In genomic region chr7:132258817-132259216, GRCm38 (mm10) we compare ENCODE assay signal across 8 mouse cellular contexts. TPM values are rescaled to one million over a fixed set of nuclear protein-coding genes. Genes with fewer than 3 reads are reported as not detected.
A peak's percentile ranks its signal among the peaks of the same experiment; 100 is the strongest.
DNase-seq lines count a peak whose midpoint lies in the region; ATAC-seq and TF ChIP-seq lines count a peak whose summit lies in the region.
"Had no signal": no experiment of that assay in that cellular context is flagged by ENCODE, and none has a peak within 500 bp of the region (broad histone marks: within the 10 kb centered on the region; RNA-seq: fewer than 3 reads in every experiment).

No protein-coding gene starts in this region.

- no peak overlapping the region for H3K4me2 ChIP-seq in hindbrain, embryonic 13.5 days
- H3K4me2 ChIP-seq in hindbrain, embryonic 11.5 days (replicated peaks; ENCODE audit: low read depth, low read length): no peak overlapping the region
- no peak overlapping the region for H3K4me2 ChIP-seq in hindbrain, embryonic 16.5 days (ENCODE audit: low read length)
- H3K4me2 ChIP-seq: limb, embryonic 15.5 days had no signal

- no peaks in the 10 kb centered on the region for H3K27me3 ChIP-seq in hindbrain, embryonic 13.5 days
- no peaks in the 10 kb centered on the region for H3K27me3 ChIP-seq in hindbrain, embryonic 11.5 days (ENCODE audit: control insufficient read depth, insufficient read depth, low read length)
- H3K27me3 ChIP-seq in hindbrain, embryonic 16.5 days (replicated peaks; ENCODE audit: control insufficient read depth, insufficient read depth, low read length): no peaks in the 10 kb centered on the region
- no peaks in the 10 kb centered on the region for H3K27me3 ChIP-seq in heart, embryonic 10.5 days (ENCODE audit: insufficient read depth, poor library complexity, severe bottlenecking)
- H3K27me3 ChIP-seq: limb, embryonic 15.5 days had no signal

- no peak for ATAC-seq in hindbrain, embryonic 13.5 days (ENCODE audit: low FRiP score)
- no peak for ATAC-seq in hindbrain, embryonic 11.5 days (ENCODE audit: low FRiP score)
- ATAC-seq in hindbrain, embryonic 16.5 days: 0 out of 2 replicates have a peak, but pooled peaks have one; percentile 22

- H3K36me3 ChIP-seq in hindbrain, embryonic 13.5 days: peaks cover 26% of the 10 kb centered on the region
- peaks cover 7% of the 10 kb centered on the region; the same call in 1 of the 2 replicates for H3K36me3 ChIP-seq in hindbrain, embryonic 11.5 days (ENCODE audit: control insufficient read depth, insufficient read depth, low read length)
- no peaks in the 10 kb centered on the region for H3K36me3 ChIP-seq in hindbrain, embryonic 16.5 days (ENCODE audit: control insufficient read depth, insufficient read depth, low read length)
- H3K36me3 ChIP-seq in heart, embryonic 10.5 days: no peaks in the 10 kb centered on the region

- peaks cover 59% of the 10 kb centered on the region for H3K4me1 ChIP-seq in hindbrain, embryonic 13.5 days (replicated peaks)
- peaks cover 6% of the 10 kb centered on the region; the same call in 1 of the 2 replicates for H3K4me1 ChIP-seq in hindbrain, embryonic 11.5 days (replicated peaks; ENCODE audit: control insufficient read depth, insufficient read depth, low read length)
- peaks cover 8% of the 10 kb centered on the region for H3K4me1 ChIP-seq in brown adipose tissue, adult 24 weeks (ENCODE audit: control insufficient read depth, insufficient read depth, insufficient read length, low read length)
- H3K4me1 ChIP-seq in hindbrain, embryonic 16.5 days (ENCODE audit: control insufficient read depth, insufficient read depth, low read depth, low read length): peaks cover 15% of the 10 kb centered on the region
- H3K4me1 ChIP-seq in heart, embryonic 10.5 days: peaks cover 36% of the 10 kb centered on the region

- H3K27ac ChIP-seq in hindbrain, embryonic 13.5 days: peak overlapping the region; percentile 53
- no peak overlapping the region for H3K27ac ChIP-seq in hindbrain, embryonic 11.5 days (ENCODE audit: low read depth, low read length)
- peak overlapping the region; percentile 66 for H3K27ac ChIP-seq in brown adipose tissue, adult 24 weeks (replicated peaks; ENCODE audit: low read depth, low read length)
- H3K27ac ChIP-seq in hindbrain, embryonic 16.5 days (ENCODE audit: low read depth, low read length): peak overlapping the region; percentile 49; the same call in 1 of the 2 replicates
- no peak overlapping the region for H3K27ac ChIP-seq in left cerebral cortex, adult 2 months
- H3K27ac ChIP-seq in heart, embryonic 10.5 days: no peak overlapping the region
- H3K27ac ChIP-seq: limb, embryonic 15.5 days had no signal

- DNase-seq in hindbrain, embryonic 11.5 days (ENCODE audit: low spot score): no peak
- peak; percentile 52 to 83 for DNase-seq in lung, postnatal 4 days
- DNase-seq in left cerebral cortex, adult 2 months (ENCODE audit: extremely low spot score in 1 of 2, low spot score in 2 of 2): no peak
- no peak for DNase-seq in heart, embryonic 10.5 days (ENCODE audit: low spot score)

- no peak overlapping the region for H3K9ac ChIP-seq in hindbrain, embryonic 13.5 days
- no peak overlapping the region for H3K9ac ChIP-seq in hindbrain, embryonic 11.5 days (ENCODE audit: low read depth, low read length)
- H3K9ac ChIP-seq in hindbrain, embryonic 16.5 days (ENCODE audit: low read depth, low read length): no peak overlapping the region
- H3K9ac ChIP-seq: limb, embryonic 15.5 days had no signal

- no peaks in the 10 kb centered on the region for H3K9me3 ChIP-seq in hindbrain, embryonic 13.5 days
- no peaks in the 10 kb centered on the region for H3K9me3 ChIP-seq in hindbrain, embryonic 11.5 days (ENCODE audit: control insufficient read depth, low read length)
- H3K9me3 ChIP-seq in hindbrain, embryonic 16.5 days (ENCODE audit: control insufficient read depth, low read length): no peaks in the 10 kb centered on the region
- no peaks in the 10 kb centered on the region for H3K9me3 ChIP-seq in heart, embryonic 10.5 days
- H3K9me3 ChIP-seq: limb, embryonic 15.5 days had no signal

- TF ChIP-seq CTCF in left cerebral cortex, adult 2 months (IDR thresholded peaks at IDR 0.05): no peak

- intact Hi-C loops in left cerebral cortex, adult 2 months (cut with DNase I): no loop called here

- no peak overlapping the region for H3K4me3 ChIP-seq in hindbrain, embryonic 13.5 days
- H3K4me3 ChIP-seq in hindbrain, embryonic 11.5 days (ENCODE audit: low read depth, low read length): no peak overlapping the region
- H3K4me3 ChIP-seq in brown adipose tissue, adult 24 weeks (ENCODE audit: insufficient read depth, low read depth, low read length): no peak overlapping the region
- no peak overlapping the region for H3K4me3 ChIP-seq in hindbrain, embryonic 16.5 days (ENCODE audit: low read length)
- no peak overlapping the region for H3K4me3 ChIP-seq in left cerebral cortex, adult 2 months
- no peak overlapping the region for H3K4me3 ChIP-seq in heart, embryonic 10.5 days
- H3K4me3 ChIP-seq: limb, embryonic 15.5 days had no signal

- WGBS in hindbrain, embryonic 13.5 days: 59% methylated on average over 7 of the region's 7 CpGs
- 66% methylated on average over 7 of the region's 7 CpGs for WGBS in hindbrain, embryonic 11.5 days
- 57% methylated on average over 7 of the region's 7 CpGs for WGBS in hindbrain, embryonic 16.5 days
- WGBS in heart, embryonic 10.5 days: 34% methylated on average over 7 of the region's 7 CpGs

RNA-seq across cellular contexts. Expression of gene Chst15, which starts 58.2 kb away (rescaled TPM):
- polyA plus RNA-seq in hindbrain, embryonic 13.5 days (2015; fragmentation: Nextera tagmentation; extraction: Ambion mirVana): 22.2 and 24.4 TPM in 2 replicates
- polyA plus RNA-seq in hindbrain, embryonic 11.5 days (2014; fragmentation: Nextera tagmentation; extraction: Ambion mirVana): 25.5 and 28.3 TPM in 2 replicates
- 14.7 and 16.0 TPM in 2 replicates for polyA plus RNA-seq in brown adipose tissue, adult 24 weeks (2012; ENCODE audit: insufficient read depth, insufficient read length, missing spikeins)
- 18.5 and 24.4 TPM in 2 replicates for polyA plus RNA-seq in hindbrain, embryonic 16.5 days (2015; fragmentation: Nextera tagmentation; extraction: Ambion mirVana)
- total RNA-seq in left cerebral cortex, adult 2 months (2021): 10 to 100 TPM; 43.0 to 44.6 TPM
- polyA plus RNA-seq in heart, embryonic 10.5 days (2016; fragmentation: Nextera tagmentation; extraction: Ambion mirVana): 3.3 and 7.6 TPM in 2 replicates

Comparison
In these comparisons a context has a peak if more than half of its experiments do, and no peak if none do; other contexts are left out.
1. H3K27ac ChIP-seq: peak in hindbrain, embryonic 13.5 days (single experiment), brown adipose tissue, adult 24 weeks (single experiment) and hindbrain, embryonic 16.5 days (single experiment); none in hindbrain, embryonic 11.5 days (single experiment), left cerebral cortex, adult 2 months (single experiment) and heart, embryonic 10.5 days (single experiment).
2. DNase-seq: peak in lung, postnatal 4 days (2 of 2); none in hindbrain, embryonic 11.5 days (single experiment), left cerebral cortex, adult 2 months (0 of 2) and heart, embryonic 10.5 days (single experiment).